Mouse (Mus musculus): ENCODE measurements around the gene Samt1. TPM values are rescaled to one million over a fixed set of nuclear protein-coding genes. Genes with fewer than 3 reads are reported as not detected.
"Not testable (repeated sequence)": the region's sequence is repeated elsewhere in the genome, so short reads cannot be mapped to it uniquely, and the experiment has no call there.

Samt1 gene
- not detected for total RNA-seq (2022)

DNA sequence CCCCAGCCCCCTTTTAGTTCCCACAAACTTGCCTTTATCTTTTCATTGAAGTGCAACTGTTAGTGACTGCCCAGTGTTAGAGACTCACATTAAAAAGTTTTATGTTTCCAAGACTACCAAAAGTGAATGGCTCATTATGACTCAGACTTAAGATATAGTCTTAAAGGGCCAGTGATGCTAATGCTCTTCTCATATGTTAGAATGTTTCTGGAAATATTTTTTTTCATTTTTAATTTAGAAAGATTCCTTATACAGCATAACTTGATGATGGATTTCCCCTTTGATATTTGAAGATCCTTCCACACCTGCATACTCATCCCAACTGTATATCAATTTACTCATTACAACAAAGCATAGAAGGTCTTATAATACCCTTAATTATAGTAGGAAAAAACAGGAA is at the start of gene Samt1:
Samt1 (minus strand) TSS at position 101 of the 400 bp plus-strand sequence.
- not testable (repeated sequence) for DNase-seq (ENCODE audit: low spot score in 2 of 2)

DNA sequence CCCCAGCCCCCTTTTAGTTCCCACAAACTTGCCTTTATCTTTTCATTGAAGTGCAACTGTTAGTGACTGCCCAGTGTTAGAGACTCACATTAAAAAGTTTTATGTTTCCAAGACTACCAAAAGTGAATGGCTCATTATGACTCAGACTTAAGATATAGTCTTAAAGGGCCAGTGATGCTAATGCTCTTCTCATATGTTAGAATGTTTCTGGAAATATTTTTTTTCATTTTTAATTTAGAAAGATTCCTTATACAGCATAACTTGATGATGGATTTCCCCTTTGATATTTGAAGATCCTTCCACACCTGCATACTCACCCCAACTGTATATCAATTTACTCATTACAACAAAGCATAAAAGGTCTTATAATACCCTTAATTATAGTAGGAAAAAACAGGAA is 42.5 kb upstream of the Samt1 start, which contains the start of gene Gm10057:
Gm10057 (minus strand) TSS at position 101 of the 400 bp plus-strand sequence.
- DNase-seq (ENCODE audit: low spot score in 2 of 2) = not testable (repeated sequence)

DNA sequence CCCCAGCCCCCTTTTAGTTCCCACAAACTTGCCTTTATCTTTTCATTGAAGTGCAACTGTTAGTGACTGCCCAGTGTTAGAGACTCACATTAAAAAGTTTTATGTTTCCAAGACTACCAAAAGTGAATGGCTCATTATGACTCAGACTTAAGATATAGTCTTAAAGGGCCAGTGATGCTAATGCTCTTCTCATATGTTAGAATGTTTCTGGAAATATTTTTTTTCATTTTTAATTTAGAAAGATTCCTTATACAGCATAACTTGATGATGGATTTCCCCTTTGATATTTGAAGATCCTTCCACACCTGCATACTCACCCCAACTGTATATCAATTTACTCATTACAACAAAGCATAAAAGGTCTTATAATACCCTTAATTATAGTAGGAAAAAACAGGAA is 21.3 kb upstream of the Samt1 start, which contains the start of gene 4921511M17Rik:
4921511M17Rik (minus strand) TSS at position 101 of the 400 bp plus-strand sequence.
- not testable (repeated sequence) for DNase-seq (ENCODE audit: low spot score in 2 of 2)

DNA sequence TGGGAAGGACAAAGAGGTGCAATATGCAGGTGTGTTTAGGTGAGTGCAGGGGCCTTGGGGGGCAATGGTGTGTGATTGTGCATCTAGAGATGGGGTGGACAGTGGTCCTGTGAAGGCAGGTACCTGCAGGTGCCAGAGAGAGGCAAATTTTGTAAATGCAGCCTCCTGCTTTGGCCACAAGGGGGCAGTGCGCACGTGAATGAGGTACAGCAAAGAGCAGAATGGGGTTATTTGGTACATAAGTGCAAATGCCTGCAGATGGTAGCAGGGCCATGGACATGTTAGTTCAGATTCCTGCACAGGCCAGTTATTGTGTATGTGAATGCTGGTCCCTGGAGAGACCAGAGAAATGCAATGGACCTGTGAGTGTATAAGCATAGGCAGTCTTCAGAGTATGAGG is 35.5 kb downstream of the Samt1 start:
- not testable (repeated sequence) for DNase-seq (ENCODE audit: low spot score in 2 of 2)

DNA sequence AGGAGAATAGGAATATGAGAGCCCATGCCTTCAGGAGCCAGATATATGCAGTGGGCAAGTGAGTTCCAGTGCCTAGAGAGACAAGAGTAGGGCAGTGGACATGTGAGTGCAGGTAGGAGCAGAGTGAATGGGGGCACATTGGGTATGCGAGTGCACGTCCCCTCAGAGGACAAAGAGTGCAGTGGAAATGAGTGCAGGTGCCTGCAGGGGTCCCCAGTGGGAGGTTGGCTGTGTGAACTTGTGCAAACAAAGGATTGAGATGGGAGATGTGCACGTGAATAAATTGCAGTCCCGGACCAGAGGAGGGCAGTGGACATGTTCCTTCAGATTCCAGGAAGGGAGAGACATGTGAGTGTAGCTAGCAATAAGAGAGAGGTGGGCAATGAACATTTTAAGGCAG is 36.0 kb downstream of the Samt1 start:
- not testable (repeated sequence) for DNase-seq (ENCODE audit: low spot score in 2 of 2)

DNA sequence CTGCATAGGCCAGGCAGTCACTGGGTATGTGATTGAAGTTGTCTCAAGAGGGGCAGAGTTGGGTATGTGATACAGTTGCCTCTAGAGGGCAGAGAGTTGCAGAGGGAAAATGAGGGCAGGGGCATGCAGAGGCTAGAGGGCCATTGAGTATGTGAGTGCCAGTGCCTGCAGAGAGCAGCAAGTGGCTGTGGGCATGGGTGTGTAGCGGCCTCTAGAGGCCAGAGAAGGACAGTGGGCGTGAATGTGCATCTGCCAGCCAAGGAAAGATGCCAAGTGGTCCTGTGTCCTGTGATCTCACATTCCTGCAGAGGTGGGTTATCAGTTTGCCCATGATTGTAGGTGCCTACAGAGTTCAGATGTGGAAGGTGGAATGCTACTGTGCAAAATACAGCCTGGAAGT is 38.0 kb downstream of the Samt1 start:
- DNase-seq (ENCODE audit: low spot score in 2 of 2) = no peak

DNA sequence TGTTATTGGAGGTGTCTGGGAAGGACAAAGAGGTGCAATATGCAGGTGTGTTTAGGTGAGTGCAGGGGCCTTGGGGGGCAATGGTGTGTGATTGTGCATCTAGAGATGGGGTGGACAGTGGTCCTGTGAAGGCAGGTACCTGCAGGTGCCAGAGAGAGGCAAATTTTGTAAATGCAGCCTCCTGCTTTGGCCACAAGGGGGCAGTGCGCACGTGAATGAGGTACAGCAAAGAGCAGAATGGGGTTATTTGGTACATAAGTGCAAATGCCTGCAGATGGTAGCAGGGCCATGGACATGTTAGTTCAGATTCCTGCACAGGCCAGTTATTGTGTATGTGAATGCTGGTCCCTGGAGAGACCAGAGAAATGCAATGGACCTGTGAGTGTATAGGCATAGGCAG is 59.6 kb downstream of the Samt1 start:
- DNase-seq (ENCODE audit: low spot score in 2 of 2) = not testable (repeated sequence)

Other genes starting within 250 kb of the Samt1 start
- not detected for gene Spin2c, start 180.4 kb downstream of the Samt1 start, total RNA-seq (2022)
- not detected for gene 4921511M17Rik, start 21.2 kb upstream of the Samt1 start, total RNA-seq (2022)
- not detected for gene Gm10057, start 42.4 kb upstream of the Samt1 start, total RNA-seq (2022)
- not detected for gene Gm15140, start 108.0 kb upstream of the Samt1 start, total RNA-seq (2022)